Mouse (Mus musculus): ENCODE data around the gene Rnf180.
"Not testable (repeated sequence)": the region's sequence is repeated elsewhere in the genome, so short reads cannot be mapped to it uniquely, and the experiment has no call there.

The Rnf180 gene

GRCm38 (mm10) chr13:105294715-105295114 is at the start of gene Rnf180:
TSS of gene Rnf180 (minus strand) at chr13:105294815.
- no peak for DNase-seq (ENCODE audit: low spot score in 2 of 2)

GRCm38 (mm10) chr13:105331199-105331968 is 36.8 kb upstream of the Rnf180 start:
- no peak for DNase-seq (ENCODE audit: low spot score in 2 of 2)

- no peak for DNase-seq (ENCODE audit: low spot score in 2 of 2)
These were observed 32.3 kb upstream of the Rnf180 start for GRCm38 (mm10) chr13:105326946-105327345.

- DNase-seq (ENCODE audit: low spot score in 2 of 2) = no peak
These were observed 22.3 kb upstream of the Rnf180 start for GRCm38 (mm10) chr13:105316926-105317325.

DNA sequence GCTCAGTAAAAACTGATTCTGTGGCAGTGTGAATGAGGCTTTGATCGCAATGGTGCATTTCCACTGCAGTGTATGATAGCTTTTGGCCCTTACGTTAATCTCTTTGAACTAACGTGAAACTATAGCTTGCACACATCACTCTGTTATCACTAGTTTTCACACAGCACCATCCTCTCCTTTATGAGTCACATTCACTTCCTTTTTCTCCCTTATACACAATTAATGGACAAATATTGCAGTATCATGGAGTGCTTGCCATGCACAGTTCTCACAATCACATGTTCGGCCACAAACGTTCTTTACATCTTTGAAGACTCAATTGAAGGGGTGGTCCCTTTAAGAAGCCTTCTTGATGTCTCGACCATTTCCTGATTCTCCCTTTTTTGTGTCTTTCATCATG is 21.4 kb upstream of the Rnf180 start:
- DNase-seq (ENCODE audit: low spot score in 2 of 2) = no peak

- DNase-seq (ENCODE audit: low spot score in 2 of 2) = no peak
These were observed 18.1 kb upstream of the Rnf180 start for GRCm38 (mm10) chr13:105312763-105313162.

- DNase-seq (ENCODE audit: low spot score in 2 of 2) = not testable (repeated sequence)
These were observed 15.9 kb upstream of the Rnf180 start for GRCm38 (mm10) chr13:105310562-105310961.

GRCm38 (mm10) chr13:105305513-105305912 is 10.9 kb upstream of the Rnf180 start:
- DNase-seq (ENCODE audit: low spot score in 2 of 2) = no peak

GRCm38 (mm10) chr13:105304054-105304453 is 9.4 kb upstream of the Rnf180 start:
- no peak for DNase-seq (ENCODE audit: low spot score in 2 of 2)

DNA sequence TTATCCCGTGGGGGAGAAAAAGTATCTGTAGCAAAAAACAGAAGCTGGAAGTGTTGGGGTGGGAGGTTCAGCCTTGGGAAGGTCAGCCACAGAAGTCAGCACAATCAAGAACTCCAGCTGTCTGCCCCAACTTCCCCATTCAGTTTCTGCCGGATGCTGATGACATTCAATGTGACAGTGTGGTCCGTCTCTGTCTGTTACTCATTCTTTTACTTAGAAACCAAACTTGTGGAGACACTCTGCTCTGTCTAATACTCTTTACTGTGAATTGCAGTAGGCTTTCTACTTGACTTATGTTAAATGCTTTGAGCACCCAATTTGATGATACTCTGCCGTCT is 5.4 kb upstream of the Rnf180 start:
- DNase-seq (ENCODE audit: low spot score in 2 of 2) = peak in 1 of 2 experiments; percentile 17

DNA sequence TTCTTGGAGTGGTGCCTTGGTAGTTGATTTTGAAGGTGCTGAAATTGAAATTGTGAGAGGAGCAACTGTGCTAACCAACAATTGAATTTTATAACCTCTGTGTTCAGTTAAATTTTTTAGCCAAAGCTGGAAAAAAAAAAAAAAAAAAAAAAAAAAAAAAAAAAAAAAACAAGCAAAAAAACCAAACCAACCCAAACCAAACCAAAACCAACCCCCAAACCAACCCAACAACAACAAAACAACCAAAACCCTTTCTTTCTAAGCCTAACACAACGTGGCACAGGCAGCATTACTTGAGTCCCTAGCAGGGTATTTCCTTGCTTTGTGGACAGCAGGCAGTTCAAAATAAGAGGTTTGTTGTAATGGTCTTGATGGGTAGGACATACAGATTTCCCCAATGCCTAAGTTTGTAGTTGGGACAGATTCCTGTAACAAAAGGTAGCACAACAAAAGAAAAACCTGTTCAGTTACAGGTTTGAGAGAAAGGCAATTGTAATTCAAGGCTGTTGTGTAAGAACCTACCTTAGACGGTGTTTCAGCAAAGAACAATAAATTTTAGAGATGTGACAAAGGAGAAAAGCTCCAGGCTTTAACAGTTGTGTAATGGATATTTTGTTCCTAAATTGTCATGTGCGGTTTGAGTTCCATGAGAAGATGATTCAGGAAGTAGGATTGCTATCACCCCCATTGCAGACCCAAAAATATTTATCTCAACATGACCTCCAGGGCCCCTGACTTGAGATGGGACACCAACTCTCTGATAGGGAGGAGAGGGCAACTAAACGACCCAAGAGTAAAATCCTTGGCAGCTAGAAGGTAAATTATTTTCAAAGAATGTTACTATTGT is 4.8 kb upstream of the Rnf180 start:
- no peak for DNase-seq (ENCODE audit: low spot score in 2 of 2)

DNA sequence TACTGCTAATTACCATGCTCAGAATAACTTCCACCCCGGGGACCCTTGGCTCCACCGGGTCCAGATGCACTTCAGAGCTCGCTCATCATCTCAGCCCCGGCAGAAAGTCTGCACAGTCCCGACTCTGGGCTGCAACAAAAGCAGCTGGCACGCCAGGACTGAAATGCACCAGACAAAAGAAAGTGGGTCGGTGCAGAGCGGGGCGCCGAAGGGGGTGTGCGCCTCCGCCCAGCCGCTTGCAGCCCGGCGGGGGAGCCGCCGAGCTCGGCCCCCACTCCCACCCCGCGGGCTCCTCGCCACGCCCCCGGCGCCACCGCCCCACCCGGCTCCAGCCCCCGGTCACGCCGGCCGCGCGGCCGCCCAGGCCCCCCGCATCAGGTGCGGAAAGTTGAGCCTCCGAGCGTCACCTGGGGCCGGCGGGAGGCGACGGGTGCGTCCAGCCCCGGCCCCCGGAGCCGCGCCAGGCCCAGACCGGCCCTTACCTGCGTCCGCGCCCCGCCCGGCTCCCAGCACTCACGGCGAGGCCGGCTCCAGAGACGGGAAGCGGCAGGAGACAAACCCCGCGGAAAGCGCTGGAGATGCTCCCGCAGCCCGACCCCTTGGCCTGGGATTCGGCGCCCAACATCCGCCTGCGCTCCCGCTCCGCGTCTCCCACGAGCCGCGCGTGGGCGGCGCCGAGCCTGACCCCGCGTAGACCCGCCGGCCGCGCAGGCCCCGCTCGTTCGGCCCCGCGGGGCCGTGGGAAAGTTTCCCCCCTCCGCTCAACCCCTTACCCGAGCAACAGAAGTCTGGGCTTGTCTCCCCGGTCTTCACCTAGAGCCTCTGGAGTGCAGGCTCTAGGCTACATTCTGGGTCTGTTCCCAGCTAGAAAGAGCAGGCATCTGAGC is 591 bp downstream of the Rnf180 start:
- peak; percentile 16 to 43 for DNase-seq (ENCODE audit: low spot score in 2 of 2)

GRCm38 (mm10) chr13:105291816-105292215 is 2.8 kb downstream of the Rnf180 start:
- peak; percentile 42 to 71 for DNase-seq (ENCODE audit: low spot score in 2 of 2)

GRCm38 (mm10) chr13:105290594-105290993 is 4.0 kb downstream of the Rnf180 start:
- DNase-seq (ENCODE audit: low spot score in 2 of 2) = no peak

GRCm38 (mm10) chr13:105290021-105290420 is 4.6 kb downstream of the Rnf180 start:
- DNase-seq (ENCODE audit: low spot score in 2 of 2) = no peak

- DNase-seq (ENCODE audit: low spot score in 2 of 2) = peak in 1 of 2 experiments; percentile 14
These were observed 15.1 kb downstream of the Rnf180 start for GRCm38 (mm10) chr13:105279397-105280018.

- no peak for DNase-seq (ENCODE audit: low spot score in 2 of 2)
These were observed 24.1 kb downstream of the Rnf180 start for GRCm38 (mm10) chr13:105270394-105271094.

DNA sequence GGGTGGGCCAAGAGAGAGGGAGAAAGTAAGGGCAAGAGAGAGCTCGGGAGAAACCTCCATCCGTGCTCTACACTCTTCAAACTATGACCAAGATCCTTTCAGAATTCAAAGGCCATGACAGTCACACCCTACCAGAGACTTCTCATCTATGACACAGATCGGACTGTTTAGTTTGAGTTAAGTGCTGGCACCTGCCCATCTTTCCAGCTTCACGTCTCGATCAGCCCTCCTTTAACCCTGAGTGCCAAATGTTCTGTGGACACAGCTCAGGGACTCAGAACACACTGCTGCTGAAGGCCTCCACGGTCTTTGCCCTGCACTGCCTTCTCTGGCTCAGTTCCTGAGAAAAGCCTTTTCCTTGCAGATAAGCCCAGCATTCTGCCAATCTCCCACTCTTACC is 27.2 kb downstream of the Rnf180 start:
- no peak for DNase-seq (ENCODE audit: low spot score in 2 of 2)

DNA sequence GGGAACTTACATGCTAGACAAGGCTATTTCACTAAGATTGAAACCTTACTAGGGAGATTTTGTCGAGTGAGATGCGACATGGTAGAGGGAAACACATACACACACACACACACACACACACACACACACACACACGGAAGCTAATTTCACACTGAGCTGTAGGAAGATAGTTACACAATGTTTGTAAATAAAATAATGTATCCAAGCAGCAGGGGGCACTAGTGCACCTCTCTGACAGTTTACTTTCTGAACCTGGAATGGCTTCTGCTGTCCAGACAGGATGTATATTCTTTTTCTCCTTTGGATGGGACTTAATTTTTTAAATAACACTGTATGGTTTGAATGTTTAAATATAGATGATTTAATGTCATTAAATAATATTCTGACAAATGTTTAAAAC is 27.9 kb downstream of the Rnf180 start:
- DNase-seq (ENCODE audit: low spot score in 2 of 2) = peak; percentile 43 to 80

DNA sequence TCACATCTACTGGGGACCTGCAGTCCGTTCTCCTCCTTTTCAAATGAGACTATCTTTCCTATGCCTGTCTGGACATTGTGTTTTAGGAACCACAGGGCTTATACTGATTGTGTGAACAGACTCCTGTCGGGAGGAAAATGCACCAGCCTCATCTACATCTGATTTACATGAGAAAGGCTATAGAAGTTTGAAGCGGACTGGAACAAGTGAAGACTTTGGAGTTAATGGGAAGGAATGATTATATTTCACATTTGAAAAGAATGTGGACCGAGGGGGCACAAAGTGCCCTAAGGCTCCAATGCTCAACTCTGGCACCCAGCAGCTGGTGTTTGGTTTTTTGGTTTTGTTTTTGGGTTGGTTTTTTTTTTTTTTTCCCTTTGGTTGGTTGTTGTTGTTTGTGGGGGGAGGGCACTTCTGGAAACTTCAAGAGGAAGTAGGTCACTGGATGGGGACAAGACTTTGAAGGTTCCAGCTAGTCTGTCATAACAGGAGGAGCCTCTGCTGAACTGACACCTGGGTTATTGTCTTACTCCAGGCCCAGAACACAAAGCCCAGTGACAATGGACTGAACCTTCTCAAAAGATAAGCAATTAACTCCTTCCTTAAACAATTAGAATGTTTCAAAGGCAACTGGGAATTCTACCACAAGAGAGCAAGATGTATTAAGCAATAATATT is 37.7 kb downstream of the Rnf180 start:
- no peak for DNase-seq (ENCODE audit: low spot score in 2 of 2)
